Mouse (Mus musculus) heart, adult 2 months (tissue): Measurements from ENCODE around the gene 1700042G07Rik. TPM values are rescaled to one million over a fixed set of nuclear protein-coding genes. Genes with fewer than 3 reads are reported as not detected.

ENCODE experiments used
- DNase-seq, 2 experiments: peaks; one replicate each; pipeline ENCODE4 v3.0.0; 2021
- H3K27ac ChIP-seq: fragments of 200-600 bp; 2 replicates; pipeline ENCODE4 v1.8.1; 2022
- H3K27me3 ChIP-seq: fragments of 200-500 bp; 2 replicates; pipeline ENCODE4 v1.6.1; 2012; ENCODE audit warnings: mild to moderate bottlenecking, low read length, inconsistent platforms, mixed read lengths; ENCODE audit not compliant: control insufficient read depth, insufficient read depth
- H3K36me3 ChIP-seq: fragments of 200-500 bp; 2 replicates; pipeline ENCODE4 v1.6.1; 2012; ENCODE audit warnings: low read length, inconsistent platforms; ENCODE audit not compliant: control insufficient read depth, insufficient read depth
- H3K4me1 ChIP-seq: fragments of 200-500 bp; 2 replicates; pipeline ENCODE4 v1.6.1; 2011; ENCODE audit warnings: low read length; ENCODE audit not compliant: control insufficient read depth, insufficient read depth
- H3K4me3 ChIP-seq: fragments of 200-600 bp; 2 replicates; pipeline ENCODE4 v1.8.1; 2022
- H3K79me2 ChIP-seq: fragments of 200-500 bp; replicated peaks from 2 replicates; pipeline ENCODE4 v1.6.1; 2012; ENCODE audit warnings: mild to moderate bottlenecking, inconsistent platforms, low read length, moderate library complexity, mixed read lengths; ENCODE audit not compliant: control insufficient read depth, insufficient read depth
- H3K9ac ChIP-seq: fragments of 200-500 bp; 2 replicates; pipeline ENCODE4 v1.6.1; 2012; ENCODE audit warnings: low read depth, mild to moderate bottlenecking, control low read depth, inconsistent platforms, low read length, mixed read lengths
- CTCF ChIP-seq: fragments of 200-600 bp; IDR thresholded peaks from 2 replicates; pipeline ENCODE4 v1.8.1; 2022; ENCODE audit warnings: antibody characterized with exemption, mild to moderate bottlenecking, moderate library complexity
- EP300 ChIP-seq: fragments of 200-500 bp; IDR thresholded peaks from 2 replicates; pipeline ENCODE4 v1.6.1; 2011; ENCODE audit warnings: low read depth, low read length, control low read depth; ENCODE audit not compliant: insufficient read depth
- POLR2A ChIP-seq: fragments of 200-500 bp; IDR thresholded peaks from 2 replicates; pipeline ENCODE4 v1.6.1; 2011; ENCODE audit warnings: mild to moderate bottlenecking, low read depth, low read length, control low read depth; ENCODE audit not compliant: insufficient read depth
- WGBS: fragments of 180-500 bp; shearing (Covaris S2); methylation state at CpG from one replicate; pipeline ENCODE4 v1.1.7; 2018; 5-methylcytosine and 5-hydroxymethylcytosine counted together
- intact Hi-C: fragments of 180-260 bp; cut with DNase I; formaldehyde crosslinking; loops from one replicate; pipeline ENCODE4 v1.15.1; 2025
- polyA plus RNA-seq: library from polyadenylated mRNA; depleted of rRNA; stranded (reverse); fragments of >200 nt; gene quantifications from 2 replicates; pipeline ENCODE4 v1.2.3, GENCODE M21; 2012
- total RNA-seq, 2 experiments: library from RNA; stranded (reverse); gene quantifications; 2 replicates each; pipeline ENCODE4 v1.2.3; 2021

Gene 1700042G07Rik
- total and polyA plus RNA-seq, 3 experiments = 0.45 TPM; not detected in 2

GRCm38 (mm10) chr4:116165708-116166407 lies 7.3 kb upstream of the 1700042G07Rik start:
- Histone ChIP-seq H3K27ac (no peak overlapping the region), H3K9ac (no peak overlapping the region), H3K79me2 (no peaks in the 10 kb centered on the region), H3K4me1 (peaks cover 9% of the 10 kb centered on the region), H3K4me3 (no peak overlapping the region), H3K36me3 (no peaks in the 10 kb centered on the region), H3K27me3 (no peaks in the 10 kb centered on the region)
- 76% methylated on average over 8 of the region's 8 CpGs for WGBS
- no peak for DNase-seq
- TF ChIP-seq CTCF (no peak), EP300 (no peak), POLR2A (no peak)
- intact Hi-C loops = no loop called here

- intact Hi-C loops = no loop called here
- no peak for TF ChIP-seq EP300
- TF ChIP-seq CTCF = peak; percentile 35
- no peak for TF ChIP-seq POLR2A
- no peaks in the 10 kb centered on the region for H3K27me3 ChIP-seq
- no peaks in the 10 kb centered on the region for H3K79me2 ChIP-seq
- no peak within 1 kb of the TSS for H3K27ac ChIP-seq
- no peak within 1 kb of the TSS for H3K4me3 ChIP-seq
- H3K9ac ChIP-seq = no peak within 1 kb of the TSS
- 33% methylated on average over 7 of the region's 7 CpGs for WGBS
- peaks cover 6% of the 10 kb centered on the region for H3K4me1 ChIP-seq
- DNase-seq = no peak
- H3K36me3 ChIP-seq = no peaks in the 10 kb centered on the region
Measured at GRCm38 (mm10) chr4:116167404-116167803, 5.8 kb upstream of the 1700042G07Rik start, which contains the start of gene Tspan1. Gene Tspan1 (minus strand): TSS chr4:116167601.

- peak; percentile 64; the same call in 1 of the 2 replicates for TF ChIP-seq EP300
- TF ChIP-seq POLR2A = no peak
- peak; percentile 78 for TF ChIP-seq CTCF
- Histone ChIP-seq H3K27me3 (no peaks in the 10 kb centered on the region), H3K36me3 (no peaks in the 10 kb centered on the region), H3K79me2 (no peaks in the 10 kb centered on the region), H3K27ac (no peak overlapping the region), H3K9ac (no peak overlapping the region), H3K4me1 (peaks cover 2% of the 10 kb centered on the region), H3K4me3 (no peak overlapping the region)
- WGBS = 71% methylated on average over 7 of the region's 8 CpGs
- DNase-seq = peak; percentile 71 to 81
- intact Hi-C loops = loop anchor here (1.0 to 2.0 kb wide), 2 partner anchors 76 to 114 kb away; no protein-coding TSS in a partner anchor
Measured at GRCm38 (mm10) chr4:116168617-116169352, 4.4 kb upstream of the 1700042G07Rik start.

- Histone ChIP-seq H3K36me3 (no peaks in the 10 kb centered on the region), H3K79me2 (no peaks in the 10 kb centered on the region), H3K9ac (no peak overlapping the region), H3K4me1 (peaks cover 2% of the 10 kb centered on the region), H3K27me3 (no peaks in the 10 kb centered on the region), H3K4me3 (no peak overlapping the region), H3K27ac (no peak overlapping the region)
- 65% methylated on average over 3 of the region's 3 CpGs for WGBS
- no peak for TF ChIP-seq CTCF
- no peak for TF ChIP-seq POLR2A
- no peak for TF ChIP-seq EP300
- intact Hi-C loops = loop anchor here (1.0 to 2.0 kb wide), 2 partner anchors 75 to 113 kb away; no protein-coding TSS in a partner anchor
- no peak for DNase-seq
Measured at GRCm38 (mm10) chr4:116169353-116169672, 3.9 kb upstream of the 1700042G07Rik start.

GRCm38 (mm10) chr4:116173752-116174151 lies 580 bp downstream of the 1700042G07Rik start:
- TF ChIP-seq EP300 (no peak), POLR2A (no peak), CTCF (no peak)
- no peaks in the 10 kb centered on the region for H3K36me3 ChIP-seq
- 96% methylated on average over 4 of the region's 4 CpGs for WGBS
- peaks cover 20% of the 10 kb centered on the region for H3K4me1 ChIP-seq
- intact Hi-C loops = no loop called here
- no peak overlapping the region for H3K4me3 ChIP-seq
- H3K9ac ChIP-seq = no peak overlapping the region
- no peak for DNase-seq
- no peaks in the 10 kb centered on the region for H3K79me2 ChIP-seq
- no peak overlapping the region for H3K27ac ChIP-seq
- H3K27me3 ChIP-seq = no peaks in the 10 kb centered on the region

- Histone ChIP-seq H3K27me3 (no peaks in the 10 kb centered on the region), H3K4me1 (peaks cover 18% of the 10 kb centered on the region), H3K36me3 (no peaks in the 10 kb centered on the region), H3K9ac (no peak overlapping the region), H3K27ac (peak overlapping the region; percentile 32; the same call in 1 of the 2 replicates), H3K79me2 (no peaks in the 10 kb centered on the region), H3K4me3 (no peak overlapping the region)
- DNase-seq = no peak
- intact Hi-C loops = no loop called here
- WGBS = 25% methylated on average over 6 of the region's 6 CpGs
- TF ChIP-seq POLR2A (no peak), CTCF (no peak), EP300 (no peak)
Measured at GRCm38 (mm10) chr4:116174466-116175116, 1.4 kb downstream of the 1700042G07Rik start.
